Mouse (Mus musculus) hindlimb bud, embryonic 11.5 days (tissue): Measurements from ENCODE around the gene Adra2b.

Experiments used
- DNase-seq: peaks from one replicate; pipeline ENCODE4 v3.0.0-alpha.2; 2012; ENCODE audit warnings: low read depth, low spot score; ENCODE audit errors: extremely low spot score

The Adra2b gene

GRCm38 (mm10) chr2:127362459-127363281 is at the start of gene Adra2b:
Gene Adra2b (plus strand): TSS chr2:127363208.
- peak; percentile 68 for DNase-seq

- DNase-seq: no peak
Observed at GRCm38 (mm10) chr2:127313878-127314277, 49.1 kb upstream of the Adra2b start.

- DNase-seq: no peak
Observed at GRCm38 (mm10) chr2:127314467-127315154, 48.4 kb upstream of the Adra2b start.

GRCm38 (mm10) chr2:127315155-127315470 is 47.9 kb upstream of the Adra2b start:
- DNase-seq: no peak

- DNase-seq: no peak
Observed at GRCm38 (mm10) chr2:127316431-127316830, 46.6 kb upstream of the Adra2b start.

GRCm38 (mm10) chr2:127318136-127318535 is 44.9 kb upstream of the Adra2b start:
- no peak for DNase-seq

GRCm38 (mm10) chr2:127319071-127319470 is 43.9 kb upstream of the Adra2b start:
- no peak for DNase-seq

GRCm38 (mm10) chr2:127322671-127323285 is 40.2 kb upstream of the Adra2b start:
- DNase-seq: no peak

GRCm38 (mm10) chr2:127323667-127324066 is 39.3 kb upstream of the Adra2b start:
- DNase-seq: no peak

- no peak for DNase-seq
Observed at GRCm38 (mm10) chr2:127324456-127324855, 38.6 kb upstream of the Adra2b start.

- no peak for DNase-seq
Observed at GRCm38 (mm10) chr2:127328090-127328851, 34.7 kb upstream of the Adra2b start.

- no peak for DNase-seq
Observed at GRCm38 (mm10) chr2:127332807-127333570, 30.0 kb upstream of the Adra2b start.

GRCm38 (mm10) chr2:127333945-127334603 is 28.9 kb upstream of the Adra2b start:
- DNase-seq: no peak

- no peak for DNase-seq
Observed at GRCm38 (mm10) chr2:127335078-127335541, 27.9 kb upstream of the Adra2b start.

GRCm38 (mm10) chr2:127335767-127336496 is 27.1 kb upstream of the Adra2b start, which contains the start of gene Dusp2:
Gene Dusp2 (plus strand): TSS chr2:127336159.
- no peak for DNase-seq

- no peak for DNase-seq
Observed at GRCm38 (mm10) chr2:127336497-127336832, 26.5 kb upstream of the Adra2b start.

GRCm38 (mm10) chr2:127336885-127337284 is 26.1 kb upstream of the Adra2b start:
- no peak for DNase-seq

- no peak for DNase-seq
Observed at GRCm38 (mm10) chr2:127337531-127337930, 25.5 kb upstream of the Adra2b start.

GRCm38 (mm10) chr2:127338012-127338411 is 25.0 kb upstream of the Adra2b start:
- DNase-seq: no peak
